Mouse (Mus musculus) E14TG2a.4 (cell line): Measurements from ENCODE around the gene Gphb5.
A peak's percentile ranks its signal among the peaks of the same experiment; 100 is the strongest.

Source experiments
- CTCF ChIP-seq: conservative IDR thresholded peaks from 2 replicates; pipeline ENCODE4 v1.5.1; 2014; ENCODE audit warnings: low read length
- NANOG ChIP-seq: IDR thresholded peaks from 2 replicates; pipeline ENCODE4 v1.6.1; 2014; ENCODE audit warnings: borderline replicate concordance, low read length, mixed read lengths
- POU5F1 ChIP-seq: IDR thresholded peaks from 2 replicates; pipeline ENCODE4 v1.6.1; 2014; ENCODE audit warnings: low read length, borderline replicate concordance

DNA sequence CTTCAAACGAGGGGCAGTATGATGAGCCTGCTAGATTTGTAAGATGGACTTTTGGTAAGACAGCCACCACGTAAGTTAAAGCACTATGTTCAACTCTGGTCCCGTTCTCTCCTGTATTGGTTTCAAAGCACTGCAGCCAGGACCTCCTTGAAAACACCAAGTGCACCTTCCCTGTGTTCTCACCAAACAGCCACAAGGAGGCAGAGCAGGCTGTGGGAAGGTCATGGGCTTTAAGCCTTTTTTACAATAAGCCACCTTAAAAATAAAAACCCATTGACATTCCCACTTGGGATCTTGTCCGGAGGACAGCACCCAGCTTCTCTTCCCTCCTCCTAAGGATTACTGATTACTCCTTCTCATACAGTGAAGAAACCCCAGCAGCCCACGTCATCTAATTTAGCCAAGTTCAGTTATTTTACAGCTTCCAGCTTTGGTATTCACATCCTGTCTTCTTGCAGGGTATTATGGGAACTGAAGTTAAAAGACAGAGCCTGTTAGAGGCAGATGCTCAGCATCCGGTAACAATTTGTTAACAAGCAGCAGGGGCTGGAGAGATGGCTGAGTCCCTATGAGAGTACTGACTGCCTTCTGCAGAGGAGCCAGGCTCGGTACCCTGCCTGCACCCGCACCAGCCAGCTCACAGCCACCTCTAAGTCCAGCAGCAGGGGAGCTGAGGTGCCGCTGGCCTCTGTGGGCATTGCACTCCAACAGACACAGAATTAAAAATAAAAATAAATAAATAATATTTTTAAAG lies 47.6 kb upstream of the Gphb5 start:
- TF ChIP-seq CTCF (peak; percentile 45), NANOG (no peak), POU5F1 (no peak)
